Mouse (Mus musculus) small intestine, adult 2 months (tissue): ENCODE results near the gene Gm49383.

Experiments
- CTCF ChIP-seq: fragments of 200-500 bp; IDR thresholded peaks from 2 replicates; pipeline ENCODE4 v1.5.1; 2012; ENCODE audit warnings: low read depth, mild to moderate bottlenecking, control low read depth, inconsistent platforms, low read length, moderate library complexity, mixed read lengths; ENCODE audit not compliant: insufficient replicate concordance, insufficient read length; ENCODE audit errors: extremely low read depth
- POLR2A ChIP-seq: fragments of 200-500 bp; IDR thresholded peaks from 2 replicates; pipeline ENCODE4 v1.6.1; 2012; ENCODE audit warnings: low read depth, mild to moderate bottlenecking, control low read depth, inconsistent platforms, low read length, moderate library complexity

DNA sequence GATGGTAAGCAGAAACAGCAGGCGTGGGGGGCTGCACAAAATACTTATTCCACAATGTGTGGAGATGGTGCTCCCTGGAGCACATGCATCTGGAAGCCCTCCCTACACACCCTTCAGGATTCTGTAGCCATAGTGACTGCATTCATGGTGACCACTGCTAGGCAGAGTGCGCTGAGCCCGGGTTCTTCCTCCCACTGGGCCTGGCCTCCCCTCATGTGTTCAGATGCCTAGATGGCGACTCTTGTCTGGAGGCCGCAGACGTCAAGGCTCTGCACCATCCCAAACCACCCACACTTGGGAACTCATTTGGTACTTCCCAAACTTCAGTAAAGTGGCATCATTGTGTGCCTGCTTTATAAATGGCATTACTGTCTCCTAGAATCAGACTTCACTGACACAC lies 53.4 kb downstream of the Gm49383 start:
- TF ChIP-seq CTCF = no peak
- TF ChIP-seq POLR2A = no peak
